Mouse (Mus musculus) bone marrow, adult 2 months (tissue): ENCODE data around the gene Bag6. TPM values are rescaled to one million over a fixed set of nuclear protein-coding genes. Genes with fewer than 3 reads are reported as not detected.

ENCODE experiments used
- H3K27ac ChIP-seq: fragments of 200-500 bp; 2 replicates; pipeline ENCODE4 v1.5.1; 2012; ENCODE audit warnings: low read depth, mild to moderate bottlenecking, control low read depth, inconsistent platforms, low read length; ENCODE audit not compliant: control insufficient read depth, poor library complexity, insufficient read depth
- H3K4me1 ChIP-seq: fragments of 200-500 bp; 2 replicates; pipeline ENCODE4 v1.6.1; 2011; ENCODE audit warnings: low read length; ENCODE audit not compliant: control insufficient read depth, insufficient read depth
- H3K4me3 ChIP-seq: fragments of 200-500 bp; replicated peaks from 2 replicates; pipeline ENCODE3; 2011; ENCODE audit warnings: mild to moderate bottlenecking, low read depth, low read length, control low read depth; ENCODE audit not compliant: control insufficient read depth
- CTCF ChIP-seq: fragments of 200-500 bp; IDR thresholded peaks from 2 replicates; pipeline ENCODE4 v1.5.1; 2011; ENCODE audit warnings: low read length, control low read depth; ENCODE audit not compliant: control insufficient read depth, insufficient read depth
- POLR2A ChIP-seq: fragments of 200-500 bp; IDR thresholded peaks from 2 replicates; pipeline ENCODE4 v1.6.1; 2011; ENCODE audit warnings: low read depth, mild to moderate bottlenecking, control low read depth, low read length, borderline replicate concordance; ENCODE audit not compliant: control insufficient read depth
- WGBS: fragments of 180-500 bp; shearing (Covaris S2); methylation state at CpG from one replicate; pipeline ENCODE4 v1.1.7; 2018; 5-methylcytosine and 5-hydroxymethylcytosine counted together
- polyA plus RNA-seq: library from polyadenylated mRNA; stranded (reverse); fragments of >200 nt; gene quantifications from 2 replicates; pipeline ENCODE4 v1.2.4, GENCODE M21; 2011; ENCODE audit warnings: low replicate concordance; ENCODE audit not compliant: missing spikeins, insufficient read depth, insufficient read length

Bag6 gene
- polyA plus RNA-seq, 1 experiment: 195 TPM

DNA sequence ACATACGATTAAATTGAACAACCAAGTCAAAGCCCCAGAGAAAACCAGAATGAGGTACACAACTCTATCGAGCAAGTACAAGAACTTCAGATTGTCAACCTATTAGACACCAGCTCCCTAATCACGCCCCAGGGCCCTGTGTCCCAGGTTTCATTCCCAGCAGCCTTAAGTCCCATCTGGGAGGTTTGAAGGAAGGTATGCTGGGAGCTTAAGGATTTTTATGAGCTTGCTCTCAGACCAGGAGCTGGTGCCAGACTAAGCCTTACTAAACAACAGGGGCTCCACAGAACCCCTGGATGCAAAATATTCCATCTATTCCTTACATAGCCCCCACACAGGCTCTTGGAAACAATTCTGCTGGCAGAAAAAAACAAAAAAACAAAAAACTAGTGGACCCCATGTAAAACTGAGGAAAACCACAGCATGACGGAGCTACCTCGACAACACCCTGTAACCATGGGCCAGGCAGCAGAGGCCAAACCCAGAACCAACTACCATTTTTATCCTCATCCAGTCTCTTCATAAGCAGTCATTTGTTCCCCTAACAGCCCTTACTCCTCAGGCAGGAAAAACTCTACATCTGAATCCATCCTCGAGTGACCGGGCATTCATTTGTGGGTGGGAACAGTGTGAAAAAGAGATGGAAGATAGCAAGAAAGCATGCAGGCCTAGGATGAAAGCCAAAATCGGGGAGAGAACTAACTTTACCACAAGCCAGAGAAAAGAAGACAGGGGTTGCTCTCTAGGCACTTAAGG, 28.5 kb downstream of the Bag6 start:
- Histone ChIP-seq H3K4me3 (peak overlapping the region; percentile 73), H3K27ac (peak overlapping the region; percentile 95; the same call in 1 of the 2 replicates), H3K4me1 (peaks cover 4% of the 10 kb centered on the region; the same call in 1 of the 2 replicates)
- TF ChIP-seq CTCF: no peak
- no peak for TF ChIP-seq POLR2A
- WGBS: 6% methylated on average over 8 of the region's 8 CpGs

DNA sequence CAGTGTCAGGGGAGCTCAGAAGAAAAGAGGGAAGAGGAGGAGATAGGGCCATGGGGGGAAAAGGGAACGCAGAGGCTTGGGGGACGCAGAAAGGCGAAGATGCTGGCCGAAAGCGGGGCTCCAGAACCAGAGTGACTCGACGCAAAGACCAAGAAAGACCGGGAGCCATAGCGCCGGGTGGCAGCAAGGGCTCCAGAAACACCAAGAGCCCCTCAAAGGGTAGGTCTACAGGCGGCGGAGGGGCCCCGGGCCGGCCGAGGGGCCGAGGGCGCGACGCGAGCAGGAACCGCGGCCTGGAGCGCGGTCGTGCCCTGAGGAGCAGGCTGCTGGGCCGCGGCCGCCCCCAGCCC, 29.2 kb downstream of the Bag6 start:
- TF ChIP-seq POLR2A: no peak
- no peak for TF ChIP-seq CTCF
- H3K27ac ChIP-seq: peak overlapping the region; percentile 95
- peaks cover 4% of the 10 kb centered on the region; the same call in 1 of the 2 replicates for H3K4me1 ChIP-seq
- peak overlapping the region; percentile 73 for H3K4me3 ChIP-seq
- under 1% methylated on average over 28 of the region's 28 CpGs for WGBS

DNA sequence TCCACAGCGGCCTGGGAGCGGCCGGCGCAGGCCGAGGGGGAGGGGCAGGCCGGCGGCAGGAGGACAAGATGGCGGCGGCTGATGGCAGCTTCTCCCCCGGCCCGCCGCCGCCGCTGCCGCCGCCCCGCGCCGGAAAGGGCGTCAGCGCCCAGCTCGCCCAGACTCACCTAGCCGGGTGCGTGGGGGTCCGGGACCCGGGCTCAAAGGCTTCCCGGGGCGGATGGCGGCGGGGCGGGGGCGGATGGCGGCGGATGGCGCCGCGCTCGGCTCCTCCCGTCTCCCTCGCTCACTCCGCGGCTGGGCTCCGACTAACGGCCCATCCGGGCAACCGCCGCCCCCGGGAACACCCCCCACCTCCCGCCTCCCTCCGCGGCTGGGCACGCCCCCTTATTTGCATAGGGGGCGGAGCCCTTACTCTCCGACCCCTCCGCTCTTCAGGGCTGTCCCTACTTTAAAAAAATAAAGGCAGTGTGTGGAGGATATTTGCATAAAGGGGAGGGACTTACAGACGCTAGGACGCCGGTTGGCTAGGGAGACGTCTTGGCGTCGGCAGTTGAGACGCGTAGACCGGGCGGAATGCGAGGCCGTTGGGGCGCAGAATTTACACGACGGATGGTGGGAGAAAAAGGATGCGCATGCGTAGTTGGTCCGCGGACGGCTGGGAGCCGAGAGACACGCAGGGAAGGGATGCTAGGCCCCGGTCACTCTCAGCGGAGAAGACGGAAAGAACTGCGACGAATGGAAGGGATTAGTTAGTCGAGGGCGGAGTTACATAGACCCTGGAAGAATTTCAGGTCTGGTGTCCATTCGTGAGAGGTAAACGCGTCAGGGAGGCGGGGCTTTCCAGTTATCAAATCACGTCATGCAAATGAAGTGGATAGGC, 29.8 kb downstream of the Bag6 start, which contains the start of gene Prrc2a:
TSS of gene Prrc2a (minus strand) at position 330 of the 883 bp plus-strand sequence.
- Histone ChIP-seq H3K27ac (peak within 1 kb of the TSS; percentile 96), H3K4me1 (peaks cover 4% of the 10 kb centered on the region; the same call in 1 of the 2 replicates), H3K4me3 (peak within 1 kb of the TSS; percentile 81)
- TF ChIP-seq CTCF: peak; percentile 7; the same call in 1 of the 2 replicates
- TF ChIP-seq POLR2A: peak; percentile 77; the same call in 1 of the 2 replicates
- under 1% methylated on average over 81 of the region's 89 CpGs for WGBS

DNA sequence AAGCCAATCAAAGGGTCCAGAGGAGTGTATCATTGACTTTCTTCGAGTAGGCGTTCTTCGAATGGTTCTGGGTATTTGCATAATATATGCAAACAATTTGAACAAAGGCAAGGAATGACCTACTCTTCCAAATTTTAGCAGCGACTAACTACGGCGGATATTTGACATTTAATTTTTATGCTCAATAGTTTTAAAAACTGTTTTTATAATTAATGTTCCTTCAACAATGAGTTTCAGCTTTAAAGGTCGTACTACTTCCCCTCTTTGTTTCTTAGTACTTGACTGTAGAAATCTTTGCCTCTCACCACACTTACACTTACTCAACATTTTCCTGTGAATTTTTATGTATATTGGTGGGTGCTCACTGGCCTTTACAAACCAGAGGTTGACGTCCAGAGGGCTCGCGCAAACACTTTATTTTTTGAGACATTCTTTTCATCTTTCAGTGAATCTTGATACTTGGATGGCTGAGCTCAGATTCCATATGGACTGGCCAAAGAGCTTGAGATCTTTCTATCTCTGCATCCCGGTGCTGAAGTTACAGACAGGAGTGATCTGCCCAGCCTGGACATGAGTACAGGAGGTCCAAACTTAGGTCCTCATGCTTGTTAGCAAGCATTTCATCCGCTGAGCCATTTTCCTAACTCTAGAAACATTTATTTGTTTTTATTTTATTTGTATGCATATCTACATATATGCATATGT, 30.6 kb downstream of the Bag6 start:
- H3K4me3 ChIP-seq: peak overlapping the region; percentile 81
- peak overlapping the region; percentile 96 for H3K27ac ChIP-seq
- peaks cover 4% of the 10 kb centered on the region; the same call in 1 of the 2 replicates for H3K4me1 ChIP-seq
- 21% methylated on average over 12 of the region's 12 CpGs for WGBS
- no peak for TF ChIP-seq CTCF
- TF ChIP-seq POLR2A: no peak

DNA sequence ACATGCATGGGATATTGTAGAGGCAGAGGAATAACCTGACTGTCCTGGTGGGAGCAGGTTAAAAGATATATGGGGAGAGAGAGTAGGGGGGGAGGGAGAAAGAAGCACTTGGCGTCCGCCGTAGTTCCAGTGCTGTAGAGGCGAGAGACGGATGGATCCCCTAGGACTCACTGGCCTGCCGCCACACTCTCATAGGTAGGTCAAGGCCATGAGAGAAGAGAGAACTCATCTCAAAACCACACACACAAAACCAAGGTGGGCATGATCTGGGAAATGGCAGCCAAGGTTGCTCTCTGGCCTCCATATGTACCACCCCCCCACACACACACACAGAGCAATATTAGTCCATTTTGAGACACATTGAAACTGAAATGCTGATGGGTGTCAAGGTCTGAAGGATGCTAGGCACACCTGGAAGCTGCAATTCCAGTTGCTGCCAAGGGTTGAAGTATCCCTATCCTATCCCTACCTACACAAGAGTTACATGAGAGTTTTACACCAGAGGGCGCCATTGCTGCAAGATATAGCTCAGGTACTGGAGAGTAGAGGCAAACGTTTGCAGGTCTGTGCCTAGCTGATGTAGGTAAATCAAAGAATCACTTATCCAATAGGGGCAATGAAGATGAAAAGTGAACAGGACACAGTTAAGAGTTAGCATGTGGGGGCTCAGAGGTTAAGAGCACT, 31.5 kb downstream of the Bag6 start:
- 70% methylated on average over 8 of the region's 8 CpGs for WGBS

DNA sequence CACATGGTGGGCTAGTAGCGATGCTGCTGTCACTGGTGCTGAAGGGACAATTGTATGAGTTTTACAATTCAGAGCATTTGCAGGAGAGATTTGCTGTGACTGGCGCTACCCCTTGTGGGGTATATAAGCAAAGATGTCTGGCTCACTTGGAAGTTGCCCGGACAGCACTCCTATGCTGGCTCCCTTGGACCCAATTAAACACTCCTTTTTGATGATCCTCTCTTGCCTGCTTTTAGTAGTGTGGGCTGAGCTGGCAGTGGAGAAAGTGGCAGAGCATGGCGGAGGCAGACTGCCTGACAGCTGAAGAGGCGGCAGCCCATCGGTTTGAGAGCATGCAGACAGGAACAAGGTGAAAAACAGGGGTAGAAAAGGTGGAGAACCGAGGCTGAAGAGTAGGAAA, 32.8 kb downstream of the Bag6 start:
- WGBS: 73% methylated on average over 7 of the region's 7 CpGs
- Histone ChIP-seq H3K4me1 (peaks cover 5% of the 10 kb centered on the region), H3K27ac (no peak overlapping the region), H3K4me3 (no peak overlapping the region)
- no peak for TF ChIP-seq CTCF
- no peak for TF ChIP-seq POLR2A

More for the DNA sequence above, 31.5 kb downstream of the Bag6 start:
- TF ChIP-seq POLR2A (no peak), CTCF (peak; percentile 43; the same call in 1 of the 2 replicates)
- no peak overlapping the region for H3K27ac ChIP-seq
- H3K4me3 ChIP-seq: no peak overlapping the region
- peaks cover 4% of the 10 kb centered on the region; the same call in 1 of the 2 replicates for H3K4me1 ChIP-seq

DNA sequence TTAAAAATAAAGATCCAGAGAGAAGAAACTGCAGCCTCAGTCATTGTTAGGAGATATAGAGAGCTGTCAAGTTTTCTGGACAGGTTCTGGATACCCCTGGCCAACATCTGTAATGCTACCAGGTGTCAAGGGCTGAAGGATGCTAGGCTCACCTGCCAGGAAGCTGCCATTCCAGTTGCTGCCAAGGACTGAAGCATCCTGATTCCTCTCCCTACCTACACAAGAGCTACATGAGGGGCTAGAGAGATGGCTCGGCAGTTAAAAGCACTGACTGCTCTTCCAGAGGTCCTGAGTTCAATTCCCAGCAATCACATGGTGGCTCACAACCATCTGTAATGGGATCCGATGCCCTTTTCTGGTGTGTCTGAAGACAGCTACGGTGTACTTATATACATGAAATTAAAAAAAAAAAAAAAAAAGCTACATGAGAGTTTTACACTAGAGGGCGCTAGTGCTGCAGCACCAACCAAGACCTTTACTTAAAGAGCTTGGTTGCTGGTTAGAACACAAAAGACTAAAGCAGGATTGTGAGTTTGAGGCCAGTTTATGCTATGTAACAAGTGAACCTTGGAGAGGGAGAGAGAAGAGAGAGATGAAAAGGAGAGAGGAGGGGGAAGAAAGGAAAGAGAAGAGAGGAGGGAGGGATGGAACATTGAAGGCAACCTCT, 33.7 kb downstream of the Bag6 start:
- 15% methylated on average over 4 of the region's 4 CpGs for WGBS
- Histone ChIP-seq H3K27ac (no peak overlapping the region), H3K4me3 (no peak overlapping the region), H3K4me1 (peaks cover 5% of the 10 kb centered on the region)
- no peak for TF ChIP-seq POLR2A
- TF ChIP-seq CTCF: no peak
